Mouse (Mus musculus) hindbrain, postnatal 0 days (tissue): ENCODE results near the gene Zfp874a. TPM values are rescaled to one million over a fixed set of nuclear protein-coding genes. Genes with fewer than 3 reads are reported as not detected.
A peak's percentile ranks its signal among the peaks of the same experiment; 100 is the strongest.

Experiments used
- ATAC-seq: fragments of 200-750 bp; cut with Nextera tagmentation; 2 replicates; pipeline ENCODE4 v1.8.0; 2017; ENCODE audit warnings: mild to moderate bottlenecking, moderate TSS enrichment, moderate library complexity
- DNase-seq: peaks from one replicate; pipeline ENCODE4 v3.0.0-alpha.2; 2015; ENCODE audit warnings: low spot score
- H3K27ac ChIP-seq: fragments of 300-500 bp; sonication (generic); 2 replicates; pipeline ENCODE4 v1.5.1; 2014; ENCODE audit warnings: mild to moderate bottlenecking
- H3K27me3 ChIP-seq: fragments of 300-500 bp; sonication (generic); 2 replicates; pipeline ENCODE4 v1.6.1; 2014; ENCODE audit warnings: low read length, mixed read lengths; ENCODE audit not compliant: insufficient read depth
- H3K36me3 ChIP-seq: fragments of 300-500 bp; sonication (generic); 2 replicates; pipeline ENCODE4 v1.6.1; 2014; ENCODE audit warnings: low read length, mixed read lengths; ENCODE audit not compliant: insufficient read depth
- H3K4me1 ChIP-seq: fragments of 300-500 bp; sonication (generic); 2 replicates; pipeline ENCODE4 v1.6.1; 2014; ENCODE audit warnings: antibody characterized with exemption, low read length, mixed read lengths; ENCODE audit not compliant: insufficient read depth
- H3K4me2 ChIP-seq: fragments of 300-500 bp; sonication (generic); 2 replicates; pipeline ENCODE4 v1.6.1; 2014; ENCODE audit warnings: low read depth, mild to moderate bottlenecking, low read length, moderate library complexity, mixed read lengths
- H3K4me3 ChIP-seq: fragments of 300-500 bp; sonication (generic); 2 replicates; pipeline ENCODE4 v1.5.1; 2014; ENCODE audit warnings: low read length
- H3K9ac ChIP-seq: fragments of 300-500 bp; sonication (generic); replicated peaks from 2 replicates; pipeline ENCODE4 v1.6.1; 2014; ENCODE audit warnings: mild to moderate bottlenecking, low read length, moderate library complexity, mixed read lengths
- H3K9me3 ChIP-seq: fragments of 300-500 bp; sonication (generic); 2 replicates; pipeline ENCODE4 v1.6.1; 2016; ENCODE audit warnings: low read length, mixed read lengths
- CTCF ChIP-seq: IDR thresholded peaks from 2 replicates; pipeline ENCODE4 v1.5.1; 2016; ENCODE audit warnings: antibody characterized with exemption, control low read depth, low read depth
- WGBS: fragments of 180-500 bp; shearing (Covaris S2); extraction: QIAGEN DNeasy Blood & Tissue Kit; methylation state at CpG from one replicate; pipeline ENCODE4 v1.1.7; 2014; 5-methylcytosine and 5-hydroxymethylcytosine counted together
- polyA plus RNA-seq: library from polyadenylated mRNA; unstranded; fragments of >200 nt; fragmentation: Nextera tagmentation; extraction: Ambion mirVana; gene quantifications from 2 replicates; pipeline ENCODE4 v1.2.1, GENCODE M21; 2015
- total RNA-seq: library from RNA; depleted of rRNA; stranded (reverse); fragments of >200 nt; gene quantifications from 2 replicates; pipeline ENCODE4 v1.2.3, GENCODE M21; 2014; rRNA removed

Zfp874a gene
- total RNA-seq (4.0 and 12.6 TPM in 2 replicates), polyA plus RNA-seq (3.5 and 3.9 TPM in 2 replicates)

- Histone ChIP-seq H3K4me1 (no peaks in the 10 kb centered on the region), H3K4me2 (peak within 1 kb of the TSS; percentile 73), H3K9me3 (no peaks in the 10 kb centered on the region), H3K27me3 (no peaks in the 10 kb centered on the region), H3K9ac (peak within 1 kb of the TSS; percentile 51), H3K27ac (peak within 1 kb of the TSS; percentile 20; the same call in 1 of the 2 replicates), H3K36me3 (peaks cover 7% of the 10 kb centered on the region; the same call in 1 of the 2 replicates), H3K4me3 (peak within 1 kb of the TSS; percentile 55)
- DNase-seq (peak; percentile 93), ATAC-seq (peak; percentile 97)
- WGBS = under 1% methylated on average over 20 of the region's 20 CpGs
- TF ChIP-seq CTCF = no peak
Observed at GRCm38 (mm10) chr13:67451172-67452020, at the start of gene Zfp874a. Gene Zfp874a (minus strand): TSS chr13:67451624.

GRCm38 (mm10) chr13:67500908-67501307, 49.5 kb upstream of the Zfp874a start:
- no peak overlapping the region for H3K27ac ChIP-seq
- H3K4me3 ChIP-seq = peak overlapping the region; percentile 78; the same call in 1 of the 2 replicates
- H3K36me3 ChIP-seq = no peaks in the 10 kb centered on the region
- no peaks in the 10 kb centered on the region for H3K9me3 ChIP-seq
- no peaks in the 10 kb centered on the region for H3K27me3 ChIP-seq
- H3K4me2 ChIP-seq = peak overlapping the region; percentile 90; the same call in 1 of the 2 replicates
- H3K4me1 ChIP-seq = peaks cover 8% of the 10 kb centered on the region
- no peak for TF ChIP-seq CTCF
- no peak overlapping the region for H3K9ac ChIP-seq
- ATAC-seq = 0 out of 2 replicates have a peak, but pooled peaks have one; percentile 11
- no peak for DNase-seq
- WGBS = 83% methylated on average over 1 of the region's 1 CpGs

- 2% methylated on average over 22 of the region's 22 CpGs for WGBS
- ATAC-seq = peak; percentile 97
- H3K9ac ChIP-seq = peak within 1 kb of the TSS; percentile 59
Observed at GRCm38 (mm10) chr13:67500084-67500719, 48.8 kb upstream of the Zfp874a start, which contains the start of gene Zfp58. Gene Zfp58 (minus strand): TSS chr13:67500555.

GRCm38 (mm10) chr13:67495631-67496030, 44.2 kb upstream of the Zfp874a start:
- no peak overlapping the region for H3K27ac ChIP-seq
- no peaks in the 10 kb centered on the region for H3K27me3 ChIP-seq
- 94% methylated on average over 1 of the region's 1 CpGs for WGBS
- peaks cover 16% of the 10 kb centered on the region for H3K9me3 ChIP-seq
- no peak overlapping the region for H3K4me2 ChIP-seq
- DNase-seq (no peak), ATAC-seq (no peak)
- peaks cover 30% of the 10 kb centered on the region for H3K36me3 ChIP-seq
- TF ChIP-seq CTCF = no peak
- no peak overlapping the region for H3K4me3 ChIP-seq
- H3K9ac ChIP-seq = no peak overlapping the region
- H3K4me1 ChIP-seq = peaks cover 8% of the 10 kb centered on the region

More at GRCm38 (mm10) chr13:67500084-67500719, 48.8 kb upstream of the Zfp874a start, which contains the start of gene Zfp58:
- no peak for TF ChIP-seq CTCF
- H3K9me3 ChIP-seq = peaks cover under 1% of the 10 kb centered on the region; the same call in 1 of the 2 replicates
- 0 out of 2 replicates have a peak, but pooled peaks cover 1% of the 10 kb centered on the region for H3K36me3 ChIP-seq
- H3K27me3 ChIP-seq = no peaks in the 10 kb centered on the region
- H3K4me3 ChIP-seq = peak within 1 kb of the TSS; percentile 78
- H3K4me1 ChIP-seq = peaks cover 8% of the 10 kb centered on the region
- no peak within 1 kb of the TSS; the same call in 1 of the 2 replicates for H3K27ac ChIP-seq
- peak within 1 kb of the TSS; percentile 90 for H3K4me2 ChIP-seq
- peak; percentile 95 for DNase-seq

- no peaks in the 10 kb centered on the region for H3K36me3 ChIP-seq
- peak overlapping the region; percentile 59 for H3K9ac ChIP-seq
- no peaks in the 10 kb centered on the region for H3K27me3 ChIP-seq
- peak overlapping the region; percentile 64 for H3K4me3 ChIP-seq
- H3K9me3 ChIP-seq = no peaks in the 10 kb centered on the region
- peak overlapping the region; percentile 54; the same call in 1 of the 2 replicates for H3K27ac ChIP-seq
- peak overlapping the region; percentile 67 for H3K4me2 ChIP-seq
- no peak for DNase-seq
- no peak; the same call in none of the 2 replicates for ATAC-seq
- TF ChIP-seq CTCF = no peak
- whole genome bisulfite sequencing = 42% methylated on average over 8 of the region's 8 CpGs
- H3K4me1 ChIP-seq = no peaks in the 10 kb centered on the region
Observed at GRCm38 (mm10) chr13:67484424-67484811, 33.0 kb upstream of the Zfp874a start.

GRCm38 (mm10) chr13:67483625-67484423, 32.4 kb upstream of the Zfp874a start, which contains the start of gene Zfp874b:
Gene Zfp874b (minus strand): TSS chr13:67484258.
- Histone ChIP-seq H3K9ac (peak within 1 kb of the TSS; percentile 59), H3K4me1 (no peaks in the 10 kb centered on the region), H3K36me3 (no peaks in the 10 kb centered on the region), H3K4me3 (peak within 1 kb of the TSS; percentile 64), H3K9me3 (no peaks in the 10 kb centered on the region), H3K4me2 (peak within 1 kb of the TSS; percentile 67), H3K27ac (peak within 1 kb of the TSS; percentile 54; the same call in 1 of the 2 replicates), H3K27me3 (no peaks in the 10 kb centered on the region)
- DNase-seq (peak; percentile 94), ATAC-seq (peak; percentile 97)
- 4% methylated on average over 20 of the region's 20 CpGs for WGBS
- no peak for TF ChIP-seq CTCF
